Mouse (Mus musculus) yolk sac, embryonic 10.5 days (tissue): ENCODE measurements around the gene Ddx31.

Experiments
- DNase-seq: peaks from one replicate; pipeline ENCODE4 v3.0.0-alpha.2; 2017; ENCODE audit warnings: low spot score

The Ddx31 gene

GRCm38 (mm10) chr2:28863857-28864256 lies 23.7 kb downstream of the Ddx31 start:
- DNase-seq: no peak

GRCm38 (mm10) chr2:28867495-28867894 lies 27.3 kb downstream of the Ddx31 start:
- DNase-seq: no peak

DNA sequence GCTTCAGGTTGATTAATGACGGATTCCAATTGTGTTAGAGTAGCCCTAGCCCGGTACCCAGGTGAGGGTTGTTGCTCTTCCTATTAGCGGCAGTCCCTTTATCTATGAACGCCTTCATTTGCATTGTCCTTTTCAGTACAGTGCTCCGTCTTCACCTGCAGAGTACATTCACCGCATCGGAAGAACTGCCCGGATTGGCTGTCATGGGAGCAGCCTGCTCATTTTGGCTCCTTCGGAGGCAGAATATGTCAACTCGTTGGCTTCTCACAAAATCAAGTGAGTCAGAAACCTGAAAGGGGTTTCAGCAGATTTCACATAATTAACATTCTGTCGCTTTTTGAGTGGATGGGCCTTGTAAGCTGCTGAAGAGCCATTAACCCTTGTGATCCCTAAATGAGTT lies 35.3 kb downstream of the Ddx31 start:
- no peak for DNase-seq

GRCm38 (mm10) chr2:28881275-28881674 lies 41.1 kb downstream of the Ddx31 start:
- DNase-seq: no peak

- DNase-seq: no peak
Observed at GRCm38 (mm10) chr2:28882047-28882446, 41.8 kb downstream of the Ddx31 start.

DNA sequence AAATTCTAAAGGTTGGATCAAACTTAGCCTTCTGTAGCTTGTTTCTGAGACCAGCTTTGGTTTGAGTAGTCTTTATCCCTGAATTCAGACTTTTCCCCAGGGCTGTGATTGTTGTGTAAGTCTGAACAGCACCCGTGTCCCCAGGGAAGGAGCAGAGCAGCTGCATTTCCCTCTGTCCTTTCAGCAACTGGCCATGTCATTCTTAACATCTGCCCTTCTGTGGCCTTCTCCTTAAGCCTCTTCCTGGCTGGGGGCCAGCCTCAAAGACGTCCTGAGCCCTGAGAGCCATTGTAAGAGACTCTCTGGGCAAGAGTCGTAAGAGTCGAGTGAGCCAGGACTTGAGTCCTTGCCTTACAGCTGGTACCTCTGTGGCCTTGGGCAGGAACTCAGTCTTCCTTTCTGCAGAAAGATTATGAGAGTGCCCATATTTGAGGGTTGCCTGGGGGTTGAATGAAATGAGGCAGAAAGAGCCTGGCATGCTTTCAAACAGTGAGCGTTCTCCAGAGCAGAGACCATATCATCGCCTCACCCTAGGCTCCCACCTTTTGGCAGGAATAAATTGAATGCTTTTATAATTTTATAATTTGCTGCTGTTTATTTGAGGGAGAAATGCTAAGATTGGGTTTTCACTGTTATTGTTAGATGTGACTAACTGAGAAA lies 42.8 kb downstream of the Ddx31 start:
- no peak for DNase-seq

GRCm38 (mm10) chr2:28884914-28885313 lies 44.7 kb downstream of the Ddx31 start:
- no peak for DNase-seq

DNA sequence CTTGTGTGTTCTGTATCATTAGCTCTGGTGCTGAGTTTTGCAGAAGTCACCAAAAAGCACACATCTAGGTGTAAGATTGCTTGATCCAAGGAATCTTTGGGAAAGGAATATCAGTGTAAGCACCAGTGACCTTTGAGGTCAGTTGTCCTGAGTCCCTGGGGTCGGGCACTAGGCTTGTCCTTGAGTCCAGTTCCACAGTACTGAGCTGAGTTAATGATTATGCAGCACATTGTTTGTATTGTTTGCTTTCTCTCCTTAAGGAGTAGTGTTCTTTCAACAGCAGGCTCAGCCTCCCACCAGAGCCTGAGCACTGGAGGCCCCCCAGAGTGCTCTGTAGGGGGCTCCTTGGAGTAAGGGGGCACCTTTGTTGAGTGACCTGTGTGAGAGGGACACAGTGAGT lies 52.6 kb downstream of the Ddx31 start:
- DNase-seq: peak; percentile 83

DNA sequence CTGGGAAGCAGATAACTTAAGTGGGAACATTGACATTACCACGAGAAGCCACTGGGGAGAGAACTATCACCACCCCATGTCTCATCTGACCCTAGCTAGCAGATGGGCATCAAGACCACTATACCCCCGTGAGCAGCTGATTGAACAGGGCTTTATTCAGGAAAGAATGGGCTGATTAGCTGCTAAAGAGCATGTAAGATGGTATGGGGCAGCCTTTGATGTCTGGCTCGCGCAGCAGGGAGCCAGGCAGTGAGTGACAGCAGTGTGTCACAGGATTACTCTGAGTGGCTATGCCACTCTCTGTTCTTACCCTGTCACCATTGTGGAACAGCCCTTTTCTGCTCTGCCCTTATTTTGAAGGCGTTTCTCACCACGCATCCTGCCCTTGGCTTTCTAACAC lies 53.3 kb downstream of the Ddx31 start:
- DNase-seq: no peak

GRCm38 (mm10) chr2:28895876-28896275 lies 55.7 kb downstream of the Ddx31 start:
- no peak for DNase-seq

GRCm38 (mm10) chr2:28897340-28897899 lies 57.2 kb downstream of the Ddx31 start:
- no peak for DNase-seq

DNA sequence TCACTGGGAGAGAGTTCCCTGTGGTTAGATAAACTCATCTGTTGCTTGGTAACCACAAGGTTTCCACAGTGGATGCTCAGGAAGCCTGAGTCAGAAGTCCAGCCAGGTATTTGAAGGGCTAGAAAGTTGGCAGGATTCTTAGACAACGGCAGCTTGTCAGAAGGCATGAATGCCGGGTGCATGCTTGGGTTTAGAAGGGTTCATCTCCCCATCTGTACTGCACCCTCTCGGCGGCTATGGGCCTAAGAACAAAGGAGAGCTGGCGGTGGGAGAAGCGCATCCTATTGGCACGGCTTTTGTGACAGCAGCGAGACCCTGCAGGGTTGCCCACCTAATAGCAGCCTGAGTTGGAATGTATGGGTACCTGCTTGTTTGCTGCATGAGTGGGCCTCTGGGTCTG lies 62.1 kb downstream of the Ddx31 start:
- no peak for DNase-seq

DNA sequence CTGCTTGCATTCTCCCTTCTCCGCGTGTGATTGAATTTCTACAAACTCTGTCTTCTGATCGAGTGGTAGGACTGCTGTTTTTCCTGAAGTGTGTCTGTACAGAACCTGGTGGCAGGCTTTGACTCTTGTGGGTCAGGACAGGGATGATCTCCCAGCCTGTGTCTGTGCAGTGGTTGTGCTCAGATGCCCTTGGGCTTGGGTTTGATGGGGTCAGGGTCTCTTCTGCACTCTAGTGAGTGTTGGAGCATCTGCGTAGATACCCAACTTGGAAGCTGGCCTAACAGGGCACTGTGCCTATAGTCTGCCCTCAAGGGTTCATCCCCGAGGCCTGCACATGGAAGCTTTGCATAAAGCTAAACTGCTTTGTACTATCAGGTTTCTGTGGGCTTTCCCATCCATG lies 63.7 kb downstream of the Ddx31 start:
- no peak for DNase-seq

DNA sequence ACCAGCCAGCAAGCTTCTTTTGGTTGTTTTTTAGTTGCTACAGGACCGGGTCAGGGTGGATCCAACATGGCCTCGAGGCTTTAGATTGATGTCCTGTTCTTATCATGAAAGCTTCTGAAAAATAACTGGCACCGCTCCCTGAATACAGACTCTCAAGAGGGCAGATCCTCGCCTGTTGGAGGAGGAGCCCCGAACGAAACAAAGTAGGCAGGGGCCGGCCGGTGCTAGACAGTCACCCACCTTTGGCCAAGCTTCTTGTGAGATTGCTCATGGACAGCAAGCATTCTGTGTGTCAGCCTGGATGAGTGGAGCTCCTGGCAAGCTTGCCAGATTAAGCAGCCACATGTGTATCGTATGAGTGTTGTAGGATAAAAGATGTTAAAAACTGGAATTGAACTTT lies 64.6 kb downstream of the Ddx31 start:
- no peak for DNase-seq

GRCm38 (mm10) chr2:28905561-28905960 lies 65.4 kb downstream of the Ddx31 start:
- no peak for DNase-seq

- DNase-seq: peak; percentile 73
Observed at GRCm38 (mm10) chr2:28907691-28908388, 67.6 kb downstream of the Ddx31 start.

DNA sequence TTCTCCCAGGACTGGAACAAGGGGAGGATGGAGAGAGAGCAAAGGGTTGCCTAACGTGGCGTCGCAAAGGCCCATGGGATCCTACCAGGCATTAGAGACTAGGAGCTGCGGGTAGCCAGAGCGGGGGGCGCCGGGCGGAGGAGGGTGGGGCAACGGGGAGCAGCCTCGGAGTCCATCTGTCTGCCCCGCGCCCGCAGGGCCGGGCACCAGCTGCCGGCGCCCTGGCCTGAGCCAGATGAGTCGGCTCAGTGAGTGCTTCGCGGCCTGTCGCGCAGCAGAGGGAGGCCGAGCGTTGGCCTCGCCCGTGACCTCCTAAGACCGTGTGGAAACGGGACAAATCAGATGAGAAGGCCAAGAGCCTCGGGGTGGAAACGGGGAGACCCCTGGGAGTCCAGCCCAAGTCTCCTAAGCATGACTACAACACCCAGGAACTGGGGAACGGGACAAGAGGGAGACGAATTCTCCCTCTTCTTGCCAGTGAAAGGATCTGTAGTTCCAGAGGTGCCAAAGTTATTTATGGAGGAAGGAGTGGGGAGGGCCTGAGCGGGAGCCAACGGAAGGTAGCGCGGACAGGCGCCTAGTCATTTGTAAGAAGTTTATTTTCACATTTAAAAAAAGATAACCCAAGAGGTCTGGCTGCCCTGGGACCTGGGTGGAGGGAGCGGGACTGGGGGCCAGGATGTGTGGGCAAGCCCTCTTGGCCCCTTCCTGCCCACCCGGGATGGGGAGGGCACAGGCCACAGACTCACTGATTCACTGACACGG lies 68.4 kb downstream of the Ddx31 start:
- DNase-seq: no peak

- DNase-seq: no peak
Observed at GRCm38 (mm10) chr2:28909186-28909817, 69.1 kb downstream of the Ddx31 start.

GRCm38 (mm10) chr2:28909818-28910710 lies 69.9 kb downstream of the Ddx31 start:
- no peak for DNase-seq

DNA sequence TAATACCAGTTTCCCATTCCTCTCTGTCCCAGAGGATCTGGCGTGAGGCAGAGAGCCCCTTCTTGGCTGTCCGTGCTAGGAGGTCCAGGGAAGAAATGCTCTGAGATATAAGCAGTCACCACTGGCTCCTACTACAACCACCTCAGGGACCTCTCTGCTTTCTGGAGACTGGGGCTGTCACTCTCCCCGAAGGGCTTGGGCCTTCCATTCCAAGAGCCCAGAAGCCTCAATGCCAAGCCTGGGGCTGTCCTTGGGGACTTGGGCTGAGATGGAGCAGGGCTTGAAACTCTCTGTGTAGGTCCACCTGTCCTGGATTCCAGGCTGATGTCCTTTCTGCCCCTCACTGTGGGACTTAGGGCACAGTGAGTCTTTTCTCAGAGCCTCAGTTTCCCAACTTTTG lies 70.7 kb downstream of the Ddx31 start:
- no peak for DNase-seq

DNA sequence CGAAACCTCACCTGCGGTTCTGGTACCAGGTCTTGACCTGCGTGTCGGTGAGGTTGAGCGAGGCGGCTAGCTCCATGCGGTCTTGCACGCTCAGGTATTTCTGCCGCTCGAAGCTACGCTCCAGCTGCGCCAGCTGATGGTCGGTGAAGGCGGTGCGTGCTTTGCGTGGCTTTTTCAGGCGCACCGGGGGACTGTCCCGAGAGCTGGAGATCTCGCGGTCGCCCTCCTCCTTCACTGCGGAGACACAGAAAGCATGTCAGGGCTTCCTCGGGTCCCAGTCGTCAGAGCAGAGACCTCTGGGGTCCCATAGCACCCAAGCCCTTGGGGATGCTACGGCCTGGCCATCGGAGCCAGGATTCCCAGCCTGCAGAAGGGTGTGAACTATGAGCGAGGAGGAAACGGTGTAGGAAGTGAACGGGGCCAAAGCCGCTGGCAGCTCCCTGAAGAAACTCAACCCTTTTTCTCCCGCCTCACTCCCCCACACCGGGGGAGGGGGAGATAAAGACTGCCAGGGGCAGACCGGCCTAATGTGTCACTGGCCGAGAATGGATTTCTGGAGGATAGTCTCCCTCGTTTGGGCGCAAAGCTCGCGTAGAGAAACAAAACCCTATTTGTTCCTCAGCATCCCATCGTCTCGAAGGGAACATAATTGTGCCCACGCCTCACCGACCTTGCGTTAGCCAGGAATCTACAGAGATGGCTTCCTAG lies 71.3 kb downstream of the Ddx31 start:
- DNase-seq: no peak
